Mouse (Mus musculus) kidney, adult 2 months (tissue): ENCODE data around the gene Zdhhc22.

ENCODE experiments used
- CTCF ChIP-seq: fragments of 200-500 bp; conservative IDR thresholded peaks from 2 replicates; pipeline ENCODE4 v1.5.1; 2011; ENCODE audit warnings: low read depth, mild to moderate bottlenecking, control low read depth, low read length, moderate library complexity, mixed read lengths; ENCODE audit not compliant: insufficient read depth, insufficient read length
- POLR2A ChIP-seq: fragments of 200-500 bp; IDR thresholded peaks from one replicate; pipeline ENCODE4 v1.6.1; 2011; ENCODE audit warnings: low read depth, low read length, control low read depth

DNA sequence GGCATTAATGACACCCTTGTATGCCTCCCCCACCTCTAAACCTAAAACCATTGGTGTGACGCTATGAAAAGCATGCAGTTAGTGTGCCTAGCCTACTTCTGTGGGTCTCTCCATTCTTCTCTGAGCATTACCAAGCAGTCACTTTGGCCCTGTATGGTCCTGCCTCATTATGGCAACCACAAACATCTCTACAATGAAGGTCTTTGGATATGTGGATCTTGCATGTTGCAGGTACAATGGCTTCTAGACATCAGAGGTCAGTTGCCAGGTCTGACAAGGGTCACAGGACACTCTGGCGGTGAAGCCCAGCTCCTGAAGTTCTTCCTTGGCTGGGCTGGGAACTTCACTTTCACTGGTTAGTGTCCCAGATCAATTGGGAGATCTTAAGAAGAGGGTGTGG, 31.8 kb upstream of the Zdhhc22 start:
- TF ChIP-seq CTCF, result no peak
- TF ChIP-seq POLR2A, result no peak
